ENCODE assay signal across 7 mouse cellular contexts in the genomic region with DNA sequence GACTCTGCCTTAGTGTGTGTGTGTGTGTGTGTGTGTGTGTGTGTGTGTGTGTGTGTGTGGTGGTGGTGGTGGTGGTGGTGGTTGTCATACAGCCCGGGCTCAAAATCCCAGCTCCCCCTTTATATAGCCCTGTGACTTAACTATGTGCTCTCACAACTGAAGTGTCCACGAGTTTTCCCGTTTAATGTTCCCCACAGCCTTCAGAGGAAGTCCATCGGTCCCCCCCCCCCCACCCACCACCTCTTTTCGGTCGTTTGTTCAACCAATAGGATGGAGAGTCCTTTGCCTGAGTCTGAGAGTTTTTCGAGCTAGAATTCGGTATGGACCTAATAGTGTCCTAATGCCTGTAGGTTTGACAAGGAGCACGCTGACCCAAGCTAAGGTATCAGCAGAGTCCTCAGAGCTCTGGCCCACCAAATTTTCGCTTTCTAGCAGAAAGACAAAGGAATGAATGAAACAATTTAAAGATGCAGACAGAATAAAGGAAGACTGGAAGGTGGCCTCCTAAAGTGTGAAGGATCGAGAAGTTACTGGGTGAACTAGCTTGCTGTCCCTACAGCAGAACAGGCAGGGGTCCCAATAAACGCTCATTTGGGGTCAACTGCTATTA. TPM values are rescaled to one million over a fixed set of nuclear protein-coding genes. Genes with fewer than 3 reads are reported as not detected.
DNase-seq lines count a peak whose midpoint lies in the region; ATAC-seq and TF ChIP-seq lines count a peak whose summit lies in the region.

No protein-coding gene starts in this region.

- WGBS in forebrain, embryonic 14.5 days = 42% methylated on average over 12 of the region's 12 CpGs
- 30% methylated on average over 11 of the region's 12 CpGs for WGBS in liver, embryonic 12.5 days (ENCODE audit: insufficient replicate concordance)
- 31% methylated on average over 12 of the region's 12 CpGs for WGBS in stomach, postnatal 0 days

- peak overlapping the region; percentile 84 for H3K4me2 ChIP-seq in forebrain, embryonic 14.5 days (ENCODE audit: low read length)
- peak overlapping the region; percentile 91 for H3K4me2 ChIP-seq in liver, embryonic 12.5 days
- peak overlapping the region; percentile 74 for H3K4me2 ChIP-seq in stomach, postnatal 0 days (replicated peaks; ENCODE audit: low read depth)

- H3K27ac ChIP-seq in forebrain, embryonic 14.5 days (ENCODE audit: low read depth, low read length) = no peak overlapping the region
- H3K27ac ChIP-seq in liver, embryonic 12.5 days = peak overlapping the region; percentile 88
- peak overlapping the region; percentile 93 for H3K27ac ChIP-seq in stomach, postnatal 0 days (replicated peaks)

- H3K9ac ChIP-seq in forebrain, embryonic 14.5 days (ENCODE audit: low read length) = peak overlapping the region; percentile 78
- peak overlapping the region; percentile 82 for H3K9ac ChIP-seq in liver, embryonic 12.5 days
- no peak overlapping the region for H3K9ac ChIP-seq in stomach, postnatal 0 days (ENCODE audit: low read length)

- no peak for ATAC-seq in megakaryocyte, adult 5-6 weeks (ENCODE audit: poor library complexity, severe bottlenecking)
- no peak for ATAC-seq in forebrain, embryonic 14.5 days
- ATAC-seq in liver, embryonic 12.5 days = no peak
- no peak for ATAC-seq in stomach, postnatal 0 days (ENCODE audit: low FRiP score, low TSS enrichment)
- no peak for ATAC-seq in CD4-positive, CD25-positive, alpha-beta regulatory T cell, adult 4 months

- H3K36me3 ChIP-seq in megakaryocyte, embryonic 14.5 days (replicated peaks; ENCODE audit: low read length) = peaks cover 21% of the 10 kb centered on the region
- peaks cover 20% of the 10 kb centered on the region for H3K36me3 ChIP-seq in forebrain, embryonic 14.5 days (ENCODE audit: control insufficient read depth, insufficient read depth, low read length)
- H3K36me3 ChIP-seq in liver, embryonic 12.5 days = peaks cover 25% of the 10 kb centered on the region
- H3K36me3 ChIP-seq in stomach, postnatal 0 days (ENCODE audit: control insufficient read depth, insufficient read depth, low read length) = peaks cover 6% of the 10 kb centered on the region

- TF ChIP-seq CTCF in stomach, postnatal 0 days (IDR thresholded peaks at IDR 0.05; ENCODE audit: low read depth) = no peak

- no peak for DNase-seq in forebrain, embryonic 14.5 days (ENCODE audit: low spot score)
- DNase-seq in stomach, postnatal 0 days (ENCODE audit: low spot score) = no peak
- no peak for DNase-seq in gastrocnemius, postnatal 10 days

- no peaks in the 10 kb centered on the region for H3K27me3 ChIP-seq in megakaryocyte, embryonic 14.5 days (replicated peaks)
- H3K27me3 ChIP-seq in forebrain, embryonic 14.5 days (replicated peaks; ENCODE audit: control insufficient read depth, insufficient read depth, low read length) = no peaks in the 10 kb centered on the region
- no peaks in the 10 kb centered on the region for H3K27me3 ChIP-seq in liver, embryonic 12.5 days (replicated peaks)
- H3K27me3 ChIP-seq in stomach, postnatal 0 days (ENCODE audit: control insufficient read depth, insufficient read depth, low read length) = no peaks in the 10 kb centered on the region

- no peaks in the 10 kb centered on the region for H3K9me3 ChIP-seq in megakaryocyte, embryonic 14.5 days
- H3K9me3 ChIP-seq in forebrain, embryonic 14.5 days (replicated peaks; ENCODE audit: control insufficient read depth, low read length) = no peaks in the 10 kb centered on the region
- no peaks in the 10 kb centered on the region for H3K9me3 ChIP-seq in liver, embryonic 12.5 days (replicated peaks)
- H3K9me3 ChIP-seq in stomach, postnatal 0 days (ENCODE audit: control insufficient read depth, low read length) = no peaks in the 10 kb centered on the region

- no peak for TF ChIP-seq EP300 in stomach, postnatal 0 days (optimal IDR thresholded peaks at IDR 0.05)

- peak overlapping the region; percentile 98 for H3K4me3 ChIP-seq in megakaryocyte, embryonic 14.5 days (replicated peaks)
- peak overlapping the region; percentile 55 for H3K4me3 ChIP-seq in forebrain, embryonic 14.5 days (ENCODE audit: low read depth, low read length)
- H3K4me3 ChIP-seq in liver, embryonic 12.5 days = peak overlapping the region; percentile 75
- peak overlapping the region; percentile 65 for H3K4me3 ChIP-seq in stomach, postnatal 0 days (ENCODE audit: low read depth, low read length)

- peaks cover 87% of the 10 kb centered on the region for H3K4me1 ChIP-seq in megakaryocyte, embryonic 14.5 days
- peaks cover 24% of the 10 kb centered on the region for H3K4me1 ChIP-seq in forebrain, embryonic 14.5 days (ENCODE audit: control insufficient read depth, insufficient read depth, low read length)
- peaks cover 92% of the 10 kb centered on the region for H3K4me1 ChIP-seq in liver, embryonic 12.5 days
- H3K4me1 ChIP-seq in stomach, postnatal 0 days (replicated peaks; ENCODE audit: control insufficient read depth, insufficient read depth) = peaks cover 13% of the 10 kb centered on the region

RNA-seq across cellular contexts. Expression of a gene that starts 1.1 kb away (rescaled TPM):
- polyA plus RNA-seq in megakaryocyte, embryonic 14.5 days (2012; ENCODE audit: insufficient read depth, low replicate concordance) = 310 and 626 TPM in 2 replicates
- 54.3 and 63.8 TPM in 2 replicates for total RNA-seq in megakaryocyte, adult 5-6 weeks (2015)
- 43.8 and 45.2 TPM in 2 replicates for total RNA-seq in megakaryocyte, adult 5-6 weeks (2017)
- 180 and 194 TPM in 2 replicates for polyA plus RNA-seq in forebrain, embryonic 14.5 days (2014; fragmentation: Nextera tagmentation; extraction: Ambion mirVana)
- polyA plus RNA-seq in liver, embryonic 12.5 days (2016; fragmentation: Nextera tagmentation; extraction: Ambion mirVana) = 153 and 155 TPM in 2 replicates
- 143 and 148 TPM in 2 replicates for polyA plus RNA-seq in stomach, postnatal 0 days (2015; fragmentation: Nextera tagmentation; extraction: Ambion mirVana)
- 10 to 100 TPM in 1 of 2 experiments, 1 to 10 TPM in 1; 9.3 to 23.8 TPM for polyA plus RNA-seq in CD4-positive, CD25-positive, alpha-beta regulatory T cell, adult 4 months (2017; shearing (Covaris generic))
- 100 to 1,000 TPM; 261 to 293 TPM for total RNA-seq in gastrocnemius, postnatal 10 days (2021)

RNA-seq across cellular contexts. Expression of a gene that starts 2.6 kb away (rescaled TPM):
- polyA plus RNA-seq in megakaryocyte, embryonic 14.5 days (2012; ENCODE audit: insufficient read depth, low replicate concordance) = 39.2 and 49.3 TPM in 2 replicates
- 10.4 and 11.8 TPM in 2 replicates for total RNA-seq in megakaryocyte, adult 5-6 weeks (2015)
- 13.4 and 14.1 TPM in 2 replicates for total RNA-seq in megakaryocyte, adult 5-6 weeks (2017)
- polyA plus RNA-seq in forebrain, embryonic 14.5 days (2014; fragmentation: Nextera tagmentation; extraction: Ambion mirVana) = 6.7 and 7.7 TPM in 2 replicates
- polyA plus RNA-seq in liver, embryonic 12.5 days (2016; fragmentation: Nextera tagmentation; extraction: Ambion mirVana) = 13.6 and 14.4 TPM in 2 replicates
- 30.0 and 33.2 TPM in 2 replicates for polyA plus RNA-seq in stomach, postnatal 0 days (2015; fragmentation: Nextera tagmentation; extraction: Ambion mirVana)
- polyA plus RNA-seq in CD4-positive, CD25-positive, alpha-beta regulatory T cell, adult 4 months (2017; shearing (Covaris generic)) = 1 to 10 TPM; 3.2 to 3.4 TPM
- 10 to 100 TPM; 12.1 to 17.3 TPM for total RNA-seq in gastrocnemius, postnatal 10 days (2021)

RNA-seq across cellular contexts. Expression of a gene that starts 6.6 kb away (rescaled TPM):
- polyA plus RNA-seq in megakaryocyte, embryonic 14.5 days (2012; ENCODE audit: insufficient read depth, low replicate concordance) = 154 and 460 TPM in 2 replicates
- 127 and 145 TPM in 2 replicates for total RNA-seq in megakaryocyte, adult 5-6 weeks (2015)
- total RNA-seq in megakaryocyte, adult 5-6 weeks (2017) = 141 and 155 TPM in 2 replicates
- polyA plus RNA-seq in forebrain, embryonic 14.5 days (2014; fragmentation: Nextera tagmentation; extraction: Ambion mirVana) = 80.1 and 80.4 TPM in 2 replicates
- polyA plus RNA-seq in liver, embryonic 12.5 days (2016; fragmentation: Nextera tagmentation; extraction: Ambion mirVana) = 91.7 and 92.0 TPM in 2 replicates
- 130 and 134 TPM in 2 replicates for polyA plus RNA-seq in stomach, postnatal 0 days (2015; fragmentation: Nextera tagmentation; extraction: Ambion mirVana)
- polyA plus RNA-seq in CD4-positive, CD25-positive, alpha-beta regulatory T cell, adult 4 months (2017; shearing (Covaris generic)) = 10 to 100 TPM; 46.8 to 56.8 TPM
- total RNA-seq in gastrocnemius, postnatal 10 days (2021) = 10 to 100 TPM; 16.6 to 23.3 TPM

RNA-seq across cellular contexts. Expression of a gene that starts 13.8 kb away (rescaled TPM):
- polyA plus RNA-seq in megakaryocyte, embryonic 14.5 days (2012; ENCODE audit: insufficient read depth, low replicate concordance) = 68.5 and 73.8 TPM in 2 replicates
- total RNA-seq in megakaryocyte, adult 5-6 weeks (2015) = 7.8 and 8.0 TPM in 2 replicates
- 2.4 and 2.8 TPM in 2 replicates for total RNA-seq in megakaryocyte, adult 5-6 weeks (2017)
- polyA plus RNA-seq in forebrain, embryonic 14.5 days (2014; fragmentation: Nextera tagmentation; extraction: Ambion mirVana) = 24.5 and 28.4 TPM in 2 replicates
- polyA plus RNA-seq in liver, embryonic 12.5 days (2016; fragmentation: Nextera tagmentation; extraction: Ambion mirVana) = 23.2 and 23.3 TPM in 2 replicates
- polyA plus RNA-seq in stomach, postnatal 0 days (2015; fragmentation: Nextera tagmentation; extraction: Ambion mirVana) = 26.2 and 28.0 TPM in 2 replicates
- 1 to 10 TPM; 3.3 to 4.4 TPM for polyA plus RNA-seq in CD4-positive, CD25-positive, alpha-beta regulatory T cell, adult 4 months (2017; shearing (Covaris generic))
- total RNA-seq in gastrocnemius, postnatal 10 days (2021) = 10 to 100 TPM; 73.4 to 94.4 TPM

RNA-seq across cellular contexts. Expression of a gene that starts 18.7 kb away (rescaled TPM):
- polyA plus RNA-seq in megakaryocyte, embryonic 14.5 days (2012; ENCODE audit: insufficient read depth, low replicate concordance) = 19.1 and 20.6 TPM in 2 replicates
- 19.5 and 23.0 TPM in 2 replicates for total RNA-seq in megakaryocyte, adult 5-6 weeks (2015)
- total RNA-seq in megakaryocyte, adult 5-6 weeks (2017) = 18.4 and 21.4 TPM in 2 replicates
- polyA plus RNA-seq in forebrain, embryonic 14.5 days (2014; fragmentation: Nextera tagmentation; extraction: Ambion mirVana) = 22.5 and 25.2 TPM in 2 replicates
- polyA plus RNA-seq in liver, embryonic 12.5 days (2016; fragmentation: Nextera tagmentation; extraction: Ambion mirVana) = 12.1 and 12.7 TPM in 2 replicates
- polyA plus RNA-seq in stomach, postnatal 0 days (2015; fragmentation: Nextera tagmentation; extraction: Ambion mirVana) = 33.0 and 37.2 TPM in 2 replicates
- polyA plus RNA-seq in CD4-positive, CD25-positive, alpha-beta regulatory T cell, adult 4 months (2017; shearing (Covaris generic)) = 10 to 100 TPM; 59.8 to 74.9 TPM
- total RNA-seq in gastrocnemius, postnatal 10 days (2021) = 10 to 100 TPM; 32.5 to 33.9 TPM
